In genomic region chr15:85986170-85986569, GRCm38 (mm10) we compare ENCODE assay signal across 27 mouse cellular contexts. TPM values are rescaled to one million over a fixed set of nuclear protein-coding genes. Genes with fewer than 3 reads are reported as not detected.
DNase-seq lines count a peak whose midpoint lies in the region; ATAC-seq and TF ChIP-seq lines count a peak whose summit lies in the region.
"Had no signal": no experiment of that assay in that cellular context is flagged by ENCODE, and none has a peak within 500 bp of the region (broad histone marks: within the 10 kb centered on the region; RNA-seq: fewer than 3 reads in every experiment).

No protein-coding gene starts in this region.

- H3K9me3 ChIP-seq in forebrain, embryonic 10.5 days = no peaks in the 10 kb centered on the region
- no peaks in the 10 kb centered on the region for H3K9me3 ChIP-seq in forebrain, postnatal 0 days (ENCODE audit: low read length)
- H3K9me3 ChIP-seq in hindbrain, embryonic 15.5 days = no peaks in the 10 kb centered on the region
- no peaks in the 10 kb centered on the region for H3K9me3 ChIP-seq in hindbrain, embryonic 13.5 days
- H3K9me3 ChIP-seq in midbrain, embryonic 10.5 days (replicated peaks) = no peaks in the 10 kb centered on the region
- H3K9me3 ChIP-seq in midbrain, embryonic 15.5 days = no peaks in the 10 kb centered on the region
- no peaks in the 10 kb centered on the region for H3K9me3 ChIP-seq in forebrain, embryonic 16.5 days (ENCODE audit: control insufficient read depth, low read length)
- H3K9me3 ChIP-seq: embryonic facial prominence, embryonic 12.5 days; embryonic facial prominence, embryonic 15.5 days; heart, embryonic 10.5 days; heart, embryonic 13.5 days had no signal

- H3K27ac ChIP-seq in forebrain, embryonic 10.5 days = peak overlapping the region; percentile 46
- H3K27ac ChIP-seq in forebrain, postnatal 0 days (ENCODE audit: low read depth, low read length) = no peak overlapping the region
- H3K27ac ChIP-seq in hindbrain, embryonic 15.5 days (replicated peaks) = no peak overlapping the region
- no peak overlapping the region for H3K27ac ChIP-seq in hindbrain, embryonic 13.5 days
- peak overlapping the region; percentile 34 for H3K27ac ChIP-seq in midbrain, embryonic 10.5 days (replicated peaks)
- no peak overlapping the region for H3K27ac ChIP-seq in midbrain, embryonic 15.5 days
- H3K27ac ChIP-seq in forebrain, embryonic 16.5 days (ENCODE audit: low read length) = no peak overlapping the region
- H3K27ac ChIP-seq: embryonic facial prominence, embryonic 12.5 days; embryonic facial prominence, embryonic 15.5 days; heart, embryonic 13.5 days had no signal

- no peaks in the 10 kb centered on the region for H3K27me3 ChIP-seq in forebrain, embryonic 10.5 days (ENCODE audit: poor library complexity, severe bottlenecking)
- no peaks in the 10 kb centered on the region for H3K27me3 ChIP-seq in forebrain, postnatal 0 days (ENCODE audit: insufficient read depth, low read length)
- H3K27me3 ChIP-seq in hindbrain, embryonic 15.5 days = no peaks in the 10 kb centered on the region
- no peaks in the 10 kb centered on the region for H3K27me3 ChIP-seq in hindbrain, embryonic 13.5 days
- peaks cover 7% of the 10 kb centered on the region for H3K27me3 ChIP-seq in midbrain, embryonic 10.5 days (ENCODE audit: low read depth, poor library complexity, severe bottlenecking)
- no peaks in the 10 kb centered on the region for H3K27me3 ChIP-seq in midbrain, embryonic 15.5 days (replicated peaks)
- no peaks in the 10 kb centered on the region for H3K27me3 ChIP-seq in forebrain, embryonic 16.5 days (replicated peaks; ENCODE audit: control insufficient read depth, insufficient read depth, low read length)
- H3K27me3 ChIP-seq: embryonic facial prominence, embryonic 12.5 days; embryonic facial prominence, embryonic 15.5 days had no signal

- 91% methylated on average over 4 of the region's 4 CpGs for WGBS in forebrain, embryonic 10.5 days
- 76% methylated on average over 4 of the region's 4 CpGs for WGBS in forebrain, postnatal 0 days
- 83% methylated on average over 4 of the region's 4 CpGs for WGBS in hindbrain, embryonic 15.5 days
- WGBS in hindbrain, embryonic 13.5 days = 85% methylated on average over 4 of the region's 4 CpGs
- WGBS in midbrain, embryonic 10.5 days = 95% methylated on average over 4 of the region's 4 CpGs
- WGBS in midbrain, embryonic 15.5 days = 85% methylated on average over 4 of the region's 4 CpGs
- WGBS in forebrain, embryonic 16.5 days = 76% methylated on average over 4 of the region's 4 CpGs

- no peak for TF ChIP-seq CTCF in forebrain, postnatal 0 days (IDR thresholded peaks at IDR 0.05; ENCODE audit: low read depth)

- H3K36me3 ChIP-seq in forebrain, embryonic 10.5 days (replicated peaks) = no peaks in the 10 kb centered on the region
- H3K36me3 ChIP-seq in forebrain, postnatal 0 days (ENCODE audit: insufficient read depth) = no peaks in the 10 kb centered on the region
- no peaks in the 10 kb centered on the region for H3K36me3 ChIP-seq in hindbrain, embryonic 15.5 days
- H3K36me3 ChIP-seq in hindbrain, embryonic 13.5 days = no peaks in the 10 kb centered on the region
- peaks cover 8% of the 10 kb centered on the region for H3K36me3 ChIP-seq in midbrain, embryonic 10.5 days
- no peaks in the 10 kb centered on the region for H3K36me3 ChIP-seq in midbrain, embryonic 15.5 days (replicated peaks)
- H3K36me3 ChIP-seq in forebrain, embryonic 16.5 days (ENCODE audit: control insufficient read depth, insufficient read depth) = no peaks in the 10 kb centered on the region
- H3K36me3 ChIP-seq: embryonic facial prominence, embryonic 12.5 days; embryonic facial prominence, embryonic 15.5 days; heart, embryonic 10.5 days; heart, embryonic 13.5 days had no signal

- no peak overlapping the region for H3K4me2 ChIP-seq in forebrain, postnatal 0 days (ENCODE audit: low read depth)
- no peak overlapping the region for H3K4me2 ChIP-seq in hindbrain, embryonic 15.5 days
- no peak overlapping the region for H3K4me2 ChIP-seq in hindbrain, embryonic 13.5 days
- no peak overlapping the region for H3K4me2 ChIP-seq in midbrain, embryonic 15.5 days
- H3K4me2 ChIP-seq in forebrain, embryonic 16.5 days (ENCODE audit: low read length) = no peak overlapping the region
- H3K4me2 ChIP-seq: embryonic facial prominence, embryonic 12.5 days; embryonic facial prominence, embryonic 15.5 days; heart, embryonic 13.5 days had no signal

- DNase-seq in forebrain, embryonic 10.5 days (ENCODE audit: extremely low spot score, low spot score) = no peak
- no peak for DNase-seq in forebrain, postnatal 0 days
- no peak for DNase-seq in midbrain, embryonic 10.5 days (ENCODE audit: low spot score)
- DNase-seq in T-cell, adult 2 months (ENCODE audit: low spot score) = no peak
- DNase-seq: adrenal gland, postnatal 10 days; adrenal gland, postnatal 36 days; cerebellum, adult 11 months; cerebellum, adult 2 months; cerebellum, adult 9-11 months; cerebellum, postnatal 25 days; gastrocnemius, postnatal 10 days; heart, adult 18-20 months; heart, postnatal 14 days; heart, postnatal 4 days; kidney, adult 18-20 months; kidney, adult 9 months had no signal

- no peak for ATAC-seq in forebrain, postnatal 0 days
- ATAC-seq in hindbrain, embryonic 15.5 days (ENCODE audit: low FRiP score, low read depth) = 0 out of 2 replicates have a peak, but pooled peaks have one; percentile 3
- ATAC-seq in hindbrain, embryonic 13.5 days (ENCODE audit: low FRiP score) = no peak
- no peak for ATAC-seq in midbrain, embryonic 15.5 days (replicated peaks)
- ATAC-seq in forebrain, embryonic 16.5 days = peak; percentile 43; the same call in 1 of the 2 replicates
- ATAC-seq: hindbrain, embryonic 16.5 days; inflammation-experienced regulatory T-cells, adult 6 months; intestine, embryonic 16.5 days had no signal

- no peak overlapping the region for H3K9ac ChIP-seq in forebrain, postnatal 0 days
- H3K9ac ChIP-seq in hindbrain, embryonic 15.5 days = no peak overlapping the region
- H3K9ac ChIP-seq in hindbrain, embryonic 13.5 days = no peak overlapping the region
- no peak overlapping the region for H3K9ac ChIP-seq in midbrain, embryonic 15.5 days
- H3K9ac ChIP-seq in forebrain, embryonic 16.5 days (replicated peaks; ENCODE audit: low read depth, low read length) = no peak overlapping the region
- H3K9ac ChIP-seq: embryonic facial prominence, embryonic 12.5 days; embryonic facial prominence, embryonic 15.5 days; heart, embryonic 13.5 days had no signal

- H3K4me3 ChIP-seq in forebrain, embryonic 10.5 days = no peak overlapping the region
- no peak overlapping the region for H3K4me3 ChIP-seq in forebrain, postnatal 0 days (ENCODE audit: low read depth, low read length)
- H3K4me3 ChIP-seq in hindbrain, embryonic 15.5 days = no peak overlapping the region
- no peak overlapping the region for H3K4me3 ChIP-seq in hindbrain, embryonic 13.5 days
- no peak overlapping the region for H3K4me3 ChIP-seq in midbrain, embryonic 10.5 days
- no peak overlapping the region for H3K4me3 ChIP-seq in midbrain, embryonic 15.5 days
- no peak overlapping the region for H3K4me3 ChIP-seq in forebrain, embryonic 16.5 days (replicated peaks; ENCODE audit: low read length)
- H3K4me3 ChIP-seq: embryonic facial prominence, embryonic 12.5 days; embryonic facial prominence, embryonic 15.5 days; heart, embryonic 10.5 days; heart, embryonic 13.5 days had no signal

- H3K4me1 ChIP-seq in forebrain, embryonic 10.5 days = peaks cover 49% of the 10 kb centered on the region
- H3K4me1 ChIP-seq in forebrain, postnatal 0 days (ENCODE audit: insufficient read depth) = no peaks in the 10 kb centered on the region
- H3K4me1 ChIP-seq in hindbrain, embryonic 15.5 days (replicated peaks) = peaks cover 1% of the 10 kb centered on the region
- peaks cover 22% of the 10 kb centered on the region for H3K4me1 ChIP-seq in hindbrain, embryonic 13.5 days (replicated peaks)
- H3K4me1 ChIP-seq in midbrain, embryonic 10.5 days = peaks cover 55% of the 10 kb centered on the region
- H3K4me1 ChIP-seq in midbrain, embryonic 15.5 days = no peaks in the 10 kb centered on the region
- peaks cover 17% of the 10 kb centered on the region for H3K4me1 ChIP-seq in forebrain, embryonic 16.5 days (replicated peaks; ENCODE audit: control insufficient read depth, insufficient read depth, low read length)

RNA-seq across cellular contexts. Expression of gene Celsr1, which starts 47.4 kb away (rescaled TPM):
- 2.4 and 2.6 TPM in 2 replicates for polyA plus RNA-seq in forebrain, embryonic 10.5 days (2016; fragmentation: Nextera tagmentation; extraction: Ambion mirVana)
- total RNA-seq in forebrain, postnatal 0 days (2014; rRNA removed) = 6.5 and 13.0 TPM in 2 replicates
- polyA plus RNA-seq in forebrain, postnatal 0 days (2015; fragmentation: Nextera tagmentation; extraction: Ambion mirVana) = 0.62 and 0.97 TPM in 2 replicates
- 1.4 and 1.6 TPM in 2 replicates for polyA plus RNA-seq in hindbrain, embryonic 15.5 days (2015; fragmentation: Nextera tagmentation; extraction: Ambion mirVana)
- polyA plus RNA-seq in hindbrain, embryonic 13.5 days (2015; fragmentation: Nextera tagmentation; extraction: Ambion mirVana) = 1.6 and 1.8 TPM in 2 replicates
- 3.4 and 3.6 TPM in 2 replicates for polyA plus RNA-seq in midbrain, embryonic 10.5 days (2016; fragmentation: Nextera tagmentation; extraction: Ambion mirVana)
- polyA plus RNA-seq in midbrain, embryonic 15.5 days (2015; fragmentation: Nextera tagmentation; extraction: Ambion mirVana) = 1.6 and 2.2 TPM in 2 replicates
- 4.6 and 5.6 TPM in 2 replicates for polyA plus RNA-seq in forebrain, embryonic 16.5 days (2015; fragmentation: Nextera tagmentation; extraction: Ambion mirVana)

Comparison
In these comparisons a context has a peak if more than half of its experiments do, and no peak if none do; other contexts are left out.
1. H3K27ac ChIP-seq: peak in forebrain, embryonic 10.5 days (single experiment) and midbrain, embryonic 10.5 days (single experiment); none in forebrain, postnatal 0 days (single experiment), hindbrain, embryonic 15.5 days (single experiment), hindbrain, embryonic 13.5 days (single experiment), midbrain, embryonic 15.5 days (single experiment) and forebrain, embryonic 16.5 days (single experiment).
2. ATAC-seq: peak in hindbrain, embryonic 15.5 days (single experiment) and forebrain, embryonic 16.5 days (single experiment); none in forebrain, postnatal 0 days (single experiment), hindbrain, embryonic 13.5 days (single experiment) and midbrain, embryonic 15.5 days (single experiment).